25 mouse cellular contexts compared by ENCODE assay signal in genomic region chr19:21816260-21816659, GRCm38 (mm10). TPM values are rescaled to one million over a fixed set of nuclear protein-coding genes. Genes with fewer than 3 reads are reported as not detected.
A peak's percentile ranks its signal among the peaks of the same experiment; 100 is the strongest.
DNase-seq lines count a peak whose midpoint lies in the region; ATAC-seq and TF ChIP-seq lines count a peak whose summit lies in the region.
"Had no signal": no experiment of that assay in that cellular context is flagged by ENCODE, and none has a peak within 500 bp of the region (broad histone marks: within the 10 kb centered on the region; RNA-seq: fewer than 3 reads in every experiment).

No protein-coding gene starts in this region.

- WGBS in hindbrain, embryonic 12.5 days, result 88% methylated on average over 4 of the region's 4 CpGs
- 87% methylated on average over 4 of the region's 4 CpGs for WGBS in hindbrain, postnatal 0 days
- 96% methylated on average over 4 of the region's 4 CpGs for WGBS in midbrain, embryonic 14.5 days
- 91% methylated on average over 4 of the region's 4 CpGs for WGBS in midbrain, embryonic 11.5 days

- no peaks in the 10 kb centered on the region for H3K9me3 ChIP-seq in hindbrain, embryonic 12.5 days (replicated peaks)
- no peaks in the 10 kb centered on the region for H3K9me3 ChIP-seq in hindbrain, postnatal 0 days (ENCODE audit: low read length)
- no peaks in the 10 kb centered on the region for H3K9me3 ChIP-seq in midbrain, embryonic 14.5 days (ENCODE audit: control insufficient read depth, low read length)
- no peaks in the 10 kb centered on the region for H3K9me3 ChIP-seq in midbrain, embryonic 11.5 days (ENCODE audit: control insufficient read depth, low read length)
- H3K9me3 ChIP-seq: embryonic facial prominence, embryonic 13.5 days; embryonic facial prominence, embryonic 15.5 days; forebrain, embryonic 10.5 days; forebrain, embryonic 12.5 days; G1E had no signal

- H3K36me3 ChIP-seq in hindbrain, embryonic 12.5 days, result peaks cover 79% of the 10 kb centered on the region
- peaks cover 56% of the 10 kb centered on the region for H3K36me3 ChIP-seq in hindbrain, postnatal 0 days (ENCODE audit: insufficient read depth, low read length)
- peaks cover 94% of the 10 kb centered on the region for H3K36me3 ChIP-seq in midbrain, embryonic 14.5 days (ENCODE audit: control insufficient read depth, insufficient read depth, low read length)
- peaks cover 41% of the 10 kb centered on the region for H3K36me3 ChIP-seq in midbrain, embryonic 11.5 days (ENCODE audit: control insufficient read depth, insufficient read depth, low read length)
- H3K36me3 ChIP-seq in myocyte (ENCODE audit: control insufficient read depth, insufficient read depth), result peaks cover 62% of the 10 kb centered on the region

- H3ac ChIP-seq in myocyte (ENCODE audit: control insufficient read depth, insufficient read length), result no peak overlapping the region

- no peaks in the 10 kb centered on the region for H3K4me1 ChIP-seq in hindbrain, embryonic 12.5 days
- H3K4me1 ChIP-seq in hindbrain, postnatal 0 days (ENCODE audit: insufficient read depth, low read length), result no peaks in the 10 kb centered on the region
- no peaks in the 10 kb centered on the region for H3K4me1 ChIP-seq in midbrain, embryonic 14.5 days (ENCODE audit: control insufficient read depth, insufficient read depth, low read length)
- H3K4me1 ChIP-seq in midbrain, embryonic 11.5 days (ENCODE audit: control insufficient read depth, insufficient read depth, low read length), result no peaks in the 10 kb centered on the region
- H3K4me1 ChIP-seq: forebrain, embryonic 10.5 days; forebrain, embryonic 12.5 days had no signal

- no peaks in the 10 kb centered on the region for H3K79me2 ChIP-seq in myocyte (ENCODE audit: control insufficient read depth, insufficient read depth)

- H3K4me2 ChIP-seq in hindbrain, embryonic 12.5 days (replicated peaks), result no peak overlapping the region
- no peak overlapping the region for H3K4me2 ChIP-seq in hindbrain, postnatal 0 days (ENCODE audit: low read depth, low read length)
- no peak overlapping the region for H3K4me2 ChIP-seq in midbrain, embryonic 14.5 days (ENCODE audit: low read length)
- H3K4me2 ChIP-seq in midbrain, embryonic 11.5 days, result no peak overlapping the region
- no peak overlapping the region for H3K4me2 ChIP-seq in myocyte (ENCODE audit: low read depth)
- H3K4me2 ChIP-seq: embryonic facial prominence, embryonic 13.5 days; embryonic facial prominence, embryonic 15.5 days; forebrain, embryonic 12.5 days had no signal

- TF ChIP-seq POLR2A in myocyte (IDR thresholded peaks at IDR 0.05; ENCODE audit: insufficient read length, low read depth), result peak; percentile 13

- ATAC-seq in hindbrain, embryonic 12.5 days (ENCODE audit: low FRiP score), result 0 out of 2 replicates have a peak, but pooled peaks have one; percentile 33
- no peak for ATAC-seq in hindbrain, postnatal 0 days
- peak; percentile 31; the same call in 1 of the 2 replicates for ATAC-seq in midbrain, embryonic 14.5 days (ENCODE audit: low FRiP score, low TSS enrichment)
- ATAC-seq in midbrain, embryonic 11.5 days (ENCODE audit: low FRiP score), result no peak
- ATAC-seq: activated CD4-positive, CD25-positive, alpha-beta regulatory T cell, adult 4 months; forebrain, embryonic 14.5 days; forebrain, embryonic 16.5 days; Patski had no signal

- no peak overlapping the region for H3K4me3 ChIP-seq in hindbrain, embryonic 12.5 days
- H3K4me3 ChIP-seq in hindbrain, postnatal 0 days (ENCODE audit: low read length), result no peak overlapping the region
- no peak overlapping the region for H3K4me3 ChIP-seq in midbrain, embryonic 14.5 days (replicated peaks; ENCODE audit: low read depth, low read length)
- no peak overlapping the region for H3K4me3 ChIP-seq in midbrain, embryonic 11.5 days (ENCODE audit: low read depth, low read length)
- H3K4me3 ChIP-seq in myocyte, result no peak overlapping the region
- H3K4me3 ChIP-seq: embryonic facial prominence, embryonic 13.5 days; embryonic facial prominence, embryonic 15.5 days; erythroblast, embryonic 14.5 days; forebrain, embryonic 10.5 days; forebrain, embryonic 12.5 days had no signal

- no peak for TF ChIP-seq CTCF in hindbrain, postnatal 0 days (IDR thresholded peaks at IDR 0.05; ENCODE audit: low read depth)

- H3K27ac ChIP-seq in hindbrain, embryonic 12.5 days, result no peak overlapping the region
- H3K27ac ChIP-seq in hindbrain, postnatal 0 days, result no peak overlapping the region
- no peak overlapping the region for H3K27ac ChIP-seq in midbrain, embryonic 14.5 days (replicated peaks; ENCODE audit: low read depth, low read length)
- no peak overlapping the region for H3K27ac ChIP-seq in midbrain, embryonic 11.5 days (ENCODE audit: low read depth, low read length)
- H3K27ac ChIP-seq: embryonic facial prominence, embryonic 13.5 days; embryonic facial prominence, embryonic 15.5 days; forebrain, embryonic 10.5 days; forebrain, embryonic 12.5 days had no signal

- no peak for DNase-seq in hindbrain, postnatal 0 days (ENCODE audit: low spot score)
- no peak for DNase-seq in midbrain, embryonic 14.5 days
- DNase-seq in midbrain, embryonic 11.5 days (ENCODE audit: low spot score, missing footprints), result no peak
- DNase-seq in adrenal gland, adult 8-10 months, result no peak
- DNase-seq: adrenal gland, postnatal 10 days; adrenal gland, postnatal 25 days; cerebellum, adult 11 months; cerebellum, adult 18-20 months; cerebellum, adult 8-10 months; cerebellum, adult 9-11 months; cerebellum, postnatal 14 days; cerebellum, postnatal 36 days; embryo, embryonic 11 days had no signal

- no peaks in the 10 kb centered on the region for H3K27me3 ChIP-seq in hindbrain, embryonic 12.5 days
- no peaks in the 10 kb centered on the region for H3K27me3 ChIP-seq in hindbrain, postnatal 0 days (ENCODE audit: insufficient read depth, low read length)
- H3K27me3 ChIP-seq in midbrain, embryonic 14.5 days (ENCODE audit: control insufficient read depth, insufficient read depth, low read length), result no peaks in the 10 kb centered on the region
- no peaks in the 10 kb centered on the region for H3K27me3 ChIP-seq in midbrain, embryonic 11.5 days (ENCODE audit: control insufficient read depth, insufficient read depth, low read length)
- H3K27me3 ChIP-seq in myocyte (ENCODE audit: control insufficient read depth, insufficient read depth, insufficient read length), result no peaks in the 10 kb centered on the region
- H3K27me3 ChIP-seq: embryonic facial prominence, embryonic 13.5 days; embryonic facial prominence, embryonic 15.5 days; forebrain, embryonic 12.5 days; Patski had no signal

- no peak overlapping the region for H3K9ac ChIP-seq in hindbrain, embryonic 12.5 days
- H3K9ac ChIP-seq in hindbrain, postnatal 0 days (replicated peaks; ENCODE audit: low read length), result no peak overlapping the region
- H3K9ac ChIP-seq in midbrain, embryonic 14.5 days (replicated peaks; ENCODE audit: low read length), result no peak overlapping the region
- no peak overlapping the region for H3K9ac ChIP-seq in midbrain, embryonic 11.5 days (ENCODE audit: low read length)
- H3K9ac ChIP-seq: embryonic facial prominence, embryonic 13.5 days; embryonic facial prominence, embryonic 15.5 days; forebrain, embryonic 12.5 days had no signal

TF ChIP-seq in myocyte, 11 proteins besides CTCF, POLR2A, EP300 and RAD21:
- peak in 2 of 3 experiments; percentile 79 to 82 for TF ChIP-seq MYOG (IDR thresholded peaks at IDR 0.05; ENCODE audit: control insufficient read depth in 1 of 3, insufficient read depth in 1 of 3, insufficient read length in 2 of 3, low read depth in 2 of 3)
- no peak for TF ChIP-seq TCF12 (IDR thresholded peaks at IDR 0.05; ENCODE audit: insufficient read depth, poor library complexity, severe bottlenecking)
- TF ChIP-seq MYOD1 (IDR thresholded peaks at IDR 0.05; ENCODE audit: control insufficient read depth in 1 of 3, insufficient read length in 2 of 3, low read depth in 2 of 3), result peak in 2 of 3 experiments; percentile 55 to 80
- no peak for TF ChIP-seq SRF (IDR thresholded peaks at IDR 0.05; ENCODE audit: control insufficient read depth, insufficient read length, low read depth)
- TF ChIP-seq TCF3 (IDR thresholded peaks at IDR 0.05; ENCODE audit: insufficient read length, low read depth), result peak; percentile 53
TF ChIP-seq in myocyte: peak in this region for 3.

RNA-seq across cellular contexts. Expression of gene Cemip2, which starts 38.1 kb away (rescaled TPM):
- 90.3 and 92.0 TPM in 2 replicates for polyA plus RNA-seq in hindbrain, embryonic 12.5 days (2016; fragmentation: Nextera tagmentation; extraction: Ambion mirVana)
- total RNA-seq in hindbrain, postnatal 0 days (2014; rRNA removed), result 25.1 and 26.2 TPM in 2 replicates
- 11.7 TPM in 2 replicates for polyA plus RNA-seq in hindbrain, postnatal 0 days (2015; fragmentation: Nextera tagmentation; extraction: Ambion mirVana)
- polyA plus RNA-seq in midbrain, embryonic 14.5 days (2014; fragmentation: Nextera tagmentation; extraction: Ambion mirVana), result 32.5 and 53.9 TPM in 2 replicates
- 83.7 and 86.7 TPM in 2 replicates for polyA plus RNA-seq in midbrain, embryonic 11.5 days (2014; fragmentation: Nextera tagmentation; extraction: Ambion mirVana)
- polyA plus RNA-seq in myocyte (2012; fragmentation: generic; extraction: Trizol), result 14.5 TPM
- total RNA-seq in adrenal gland, adult 8-10 months (2022), result 10 to 100 TPM; 22.6 to 27.4 (median 23.2) TPM

Comparison
In these comparisons a context has a peak if more than half of its experiments do, and no peak if none do; other contexts are left out.
1. ATAC-seq: peak in hindbrain, embryonic 12.5 days (single experiment) and midbrain, embryonic 14.5 days (single experiment); none in hindbrain, postnatal 0 days (single experiment) and midbrain, embryonic 11.5 days (single experiment).